Mouse (Mus musculus) subcutaneous adipose tissue, adult 2 months (tissue): ENCODE results near the gene Zfp444. TPM values are rescaled to one million over a fixed set of nuclear protein-coding genes. Genes with fewer than 3 reads are reported as not detected.

Experiments
- polyA plus RNA-seq: library from polyadenylated mRNA; depleted of rRNA; stranded (reverse); fragments of >200 nt; gene quantifications from 2 replicates; pipeline ENCODE4 v1.2.3, GENCODE M21; 2012; ENCODE audit warnings: low replicate concordance; rRNA removed

The Zfp444 gene
- 13.4 and 35.9 TPM in 2 replicates for polyA plus RNA-seq

DNA sequence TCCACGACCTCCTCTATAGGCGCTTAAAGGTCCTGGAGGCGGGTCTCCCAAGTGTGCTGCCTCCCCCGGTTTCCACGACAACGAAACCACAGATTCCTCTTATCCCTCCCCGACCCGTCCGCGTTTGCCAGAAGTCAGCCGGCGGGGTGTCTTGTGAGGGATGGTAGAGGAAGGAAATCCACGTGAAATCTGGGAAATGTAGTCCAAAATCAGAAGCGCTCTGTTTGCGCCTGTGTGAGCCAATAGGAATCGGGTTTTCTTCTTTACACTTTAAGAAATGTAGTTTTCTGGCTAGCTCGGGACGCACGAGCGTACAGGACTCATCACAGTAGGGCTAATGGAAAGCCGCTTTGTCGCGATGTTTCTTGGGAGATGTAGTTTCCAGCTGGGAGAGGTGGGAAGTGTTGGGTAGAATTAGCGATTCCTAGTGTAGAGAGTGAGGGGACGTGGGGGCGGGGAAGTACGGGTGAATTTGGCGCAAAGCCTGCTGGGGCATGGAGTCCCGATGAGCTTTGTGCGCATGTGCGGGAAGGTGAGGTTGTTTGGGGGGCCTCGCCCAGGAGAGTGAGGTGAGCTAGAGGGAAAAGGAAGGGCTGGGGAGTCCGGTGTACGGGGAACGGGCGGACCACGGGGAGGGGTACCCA is at the start of gene Zfp444:
TSS of gene Zfp444 (plus strand) at position 221 of the 644 bp plus-strand sequence.

GRCm38 (mm10) chr7:6155901-6156411 is 16.1 kb upstream of the Zfp444 start, which contains the start of gene Zfp787:
Gene Zfp787, minus strand, starts transcription at chr7:6155997.

DNA sequence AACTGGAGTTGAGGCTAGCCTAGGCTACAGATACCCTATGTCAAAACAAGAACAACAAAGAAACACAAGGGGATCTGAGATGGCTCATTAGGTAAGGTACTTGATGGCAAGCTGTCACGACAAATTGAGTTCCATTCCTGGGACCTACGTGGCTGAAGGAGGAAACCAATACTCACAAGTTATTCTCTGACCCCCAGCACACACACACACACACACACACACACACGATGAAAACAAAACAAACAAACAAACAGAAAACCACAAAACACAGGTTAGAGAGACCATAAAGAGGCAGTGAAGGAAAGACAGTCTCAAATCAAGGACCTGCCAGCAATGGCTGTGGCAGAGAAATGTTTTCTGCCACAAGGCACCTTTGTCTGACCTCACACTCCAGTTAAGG is 24.8 kb downstream of the Zfp444 start, which contains the start of gene Galp:
TSS of gene Galp (plus strand) at position 301 of the 400 bp plus-strand sequence.

DNA sequence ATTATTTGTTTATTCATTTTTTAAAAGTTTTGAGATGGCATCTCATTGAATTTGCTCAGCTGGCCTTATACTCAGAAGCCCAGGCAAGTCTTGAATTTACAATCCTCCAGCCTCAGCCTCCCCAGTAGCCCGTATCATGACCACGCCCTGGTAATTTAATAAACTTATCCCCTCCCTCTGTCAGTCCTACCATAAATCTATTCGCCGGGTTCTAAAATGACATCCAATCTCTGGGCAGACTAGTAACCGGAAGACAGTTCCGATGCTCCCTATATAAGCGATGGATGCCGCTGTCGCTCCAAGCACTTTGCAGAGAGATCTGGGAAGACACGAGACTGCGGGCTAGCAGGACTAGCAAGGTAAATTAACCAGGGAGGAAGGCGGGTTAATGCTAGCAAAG is 50.0 kb downstream of the Zfp444 start, which contains the start of gene Zscan5b:
TSS of gene Zscan5b (plus strand) at position 301 of the 400 bp plus-strand sequence.

Other genes with a start within 250 kb of the Zfp444 start
- gene Vmn1r65, start 161.2 kb upstream of the Zfp444 start, polyA plus RNA-seq: not detected in 2 replicates
- gene Nlrp4c, start 127.1 kb upstream of the Zfp444 start, polyA plus RNA-seq: 0.03 TPM in 1 of 2 replicates, not detected in the other
- 36.6 and 43.9 TPM in 2 replicates for gene Zfp787, start 16.2 kb upstream of the Zfp444 start, polyA plus RNA-seq
- gene Galp, start 24.9 kb downstream of the Zfp444 start, polyA plus RNA-seq: not detected in 2 replicates
- not detected in 2 replicates for gene Zscan5b, start 50.1 kb downstream of the Zfp444 start, polyA plus RNA-seq
- gene Epp13, start 80.5 kb downstream of the Zfp444 start, polyA plus RNA-seq: 0.46 and 1.5 TPM in 2 replicates
- gene Zfp667, start 114.4 kb downstream of the Zfp444 start, polyA plus RNA-seq: 1.6 and 1.8 TPM in 2 replicates
- 1.0 and 1.2 TPM in 2 replicates for gene Zfp583, start 159.1 kb downstream of the Zfp444 start, polyA plus RNA-seq
- gene Gm3854, start 171.5 kb downstream of the Zfp444 start, polyA plus RNA-seq: 0.09 and 0.27 TPM in 2 replicates
- gene Zfp78, start 191.1 kb downstream of the Zfp444 start, polyA plus RNA-seq: 0.73 and 1.0 TPM in 2 replicates
- 4.2 and 5.3 TPM in 2 replicates for gene Zfp28, start 211.1 kb downstream of the Zfp444 start, polyA plus RNA-seq
- not detected in 2 replicates for gene Smim17, start 226.5 kb downstream of the Zfp444 start, polyA plus RNA-seq
- not detected in 2 replicates for gene Gm20715, start 238.1 kb downstream of the Zfp444 start, polyA plus RNA-seq